Mouse (Mus musculus) neural tube, embryonic 13.5 days (tissue): Measurements from ENCODE around the gene Sema3e. TPM values are rescaled to one million over a fixed set of nuclear protein-coding genes. Genes with fewer than 3 reads are reported as not detected.

Experiments used
- ATAC-seq: fragments of 200-750 bp; cut with Nextera tagmentation; 2 replicates; pipeline ENCODE4 v1.8.0; 2017; ENCODE audit warnings: low read depth, mild to moderate bottlenecking, moderate TSS enrichment, moderate library complexity
- H3K27ac ChIP-seq: fragments of 300-500 bp; sonication (generic); replicated peaks from 2 replicates; pipeline ENCODE4 v1.5.1; 2015; ENCODE audit warnings: moderate library complexity, mild to moderate bottlenecking, inconsistent platforms
- H3K27me3 ChIP-seq: fragments of 300-500 bp; sonication (generic); 2 replicates; pipeline ENCODE4 v1.6.1; 2015; ENCODE audit warnings: mild to moderate bottlenecking, inconsistent platforms
- H3K36me3 ChIP-seq: fragments of 300-500 bp; sonication (generic); 2 replicates; pipeline ENCODE4 v1.6.1; 2015; ENCODE audit warnings: mild to moderate bottlenecking, inconsistent platforms
- H3K4me1 ChIP-seq: fragments of 300-500 bp; sonication (generic); replicated peaks from 2 replicates; pipeline ENCODE4 v1.6.1; 2015; ENCODE audit warnings: inconsistent platforms
- H3K4me2 ChIP-seq: fragments of 300-500 bp; sonication (generic); 2 replicates; pipeline ENCODE4 v1.6.1; 2015; ENCODE audit warnings: inconsistent platforms, mild to moderate bottlenecking, moderate library complexity
- H3K4me3 ChIP-seq: fragments of 300-500 bp; sonication (generic); 2 replicates; pipeline ENCODE4 v1.5.1; 2015; ENCODE audit warnings: mild to moderate bottlenecking, inconsistent platforms
- H3K9ac ChIP-seq: fragments of 300-500 bp; sonication (generic); 2 replicates; pipeline ENCODE4 v1.6.1; 2015; ENCODE audit warnings: moderate library complexity, mild to moderate bottlenecking, inconsistent platforms
- H3K9me3 ChIP-seq: fragments of 300-500 bp; sonication (generic); 2 replicates; pipeline ENCODE4 v1.6.1; 2016; ENCODE audit warnings: inconsistent platforms
- WGBS: fragments of 180-500 bp; shearing (Covaris S2); methylation state at CpG from one replicate; pipeline ENCODE4 v1.1.7; 2015; 5-methylcytosine and 5-hydroxymethylcytosine counted together
- polyA plus RNA-seq: library from polyadenylated mRNA; unstranded; fragments of >200 nt; fragmentation: Nextera tagmentation; extraction: Ambion mirVana; gene quantifications from 2 replicates; pipeline ENCODE4 v1.2.1, GENCODE M21; 2015

Gene Sema3e
- polyA plus RNA-seq, 1 experiment from 2014 or later, result 2.3 TPM

DNA sequence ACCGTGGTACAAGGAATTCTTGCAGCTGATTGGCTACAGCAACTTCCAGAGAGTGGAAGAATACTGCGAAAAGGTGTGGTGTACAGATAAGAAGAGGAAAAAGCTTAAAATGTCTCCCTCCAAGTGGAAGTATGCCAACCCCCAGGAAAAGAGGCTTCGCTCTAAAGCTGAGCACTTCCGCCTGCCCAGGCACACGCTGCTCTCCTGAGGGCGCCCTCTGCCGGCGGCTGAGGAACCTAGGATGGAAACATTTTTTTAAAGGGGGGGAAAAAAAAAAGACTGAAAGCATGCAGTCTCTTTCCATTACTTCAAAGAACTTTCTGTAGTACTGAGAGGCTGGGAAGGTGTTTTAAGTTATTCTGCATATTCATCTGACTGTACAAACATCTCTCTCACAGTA is 227.5 kb downstream of the Sema3e start:
- no peak for ATAC-seq

GRCm38 (mm10) chr5:14253328-14253727 is 228.3 kb downstream of the Sema3e start:
- no peaks in the 10 kb centered on the region for H3K9me3 ChIP-seq
- 83% methylated on average over 1 of the region's 1 CpGs for WGBS
- no peak overlapping the region for H3K4me2 ChIP-seq
- H3K4me1 ChIP-seq, result no peaks in the 10 kb centered on the region
- no peaks in the 10 kb centered on the region for H3K36me3 ChIP-seq
- H3K27me3 ChIP-seq, result no peaks in the 10 kb centered on the region
- no peak overlapping the region for H3K9ac ChIP-seq
- no peak overlapping the region for H3K27ac ChIP-seq
- no peak overlapping the region for H3K4me3 ChIP-seq
- ATAC-seq, result no peak

More for the DNA sequence above, 227.5 kb downstream of the Sema3e start:
- no peaks in the 10 kb centered on the region for H3K9me3 ChIP-seq
- no peaks in the 10 kb centered on the region for H3K27me3 ChIP-seq
- H3K36me3 ChIP-seq, result no peaks in the 10 kb centered on the region
- 39% methylated on average over 8 of the region's 8 CpGs for WGBS
- H3K4me1 ChIP-seq, result no peaks in the 10 kb centered on the region
- H3K4me3 ChIP-seq, result no peak overlapping the region
- no peak overlapping the region for H3K27ac ChIP-seq
- no peak overlapping the region for H3K9ac ChIP-seq
- H3K4me2 ChIP-seq, result no peak overlapping the region

DNA sequence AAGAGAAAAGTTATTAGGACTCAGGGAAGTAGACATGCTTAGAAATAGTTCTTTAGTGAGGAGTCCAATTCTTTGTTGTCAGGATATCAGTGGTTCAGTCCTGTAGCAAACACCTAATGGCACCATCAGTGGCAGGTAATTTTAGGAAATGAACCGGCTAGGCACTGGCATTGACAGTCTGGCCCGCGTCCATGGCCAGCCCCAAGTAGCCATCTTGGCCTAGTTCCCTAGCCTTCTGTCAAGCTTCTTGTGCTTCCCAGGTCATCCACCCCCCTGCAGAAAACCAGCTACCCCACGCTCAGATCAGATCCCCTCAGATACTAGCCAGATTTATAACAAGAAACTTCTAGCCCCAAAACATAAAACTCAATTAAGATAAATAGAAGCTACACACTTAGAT is 235.1 kb downstream of the Sema3e start:
- Histone ChIP-seq H3K4me3 (no peak overlapping the region), H3K27me3 (no peaks in the 10 kb centered on the region), H3K9me3 (0 out of 2 replicates have a peak, but pooled peaks cover 3% of the 10 kb centered on the region), H3K9ac (no peak overlapping the region), H3K4me1 (no peaks in the 10 kb centered on the region), H3K27ac (no peak overlapping the region), H3K36me3 (no peaks in the 10 kb centered on the region), H3K4me2 (no peak overlapping the region)
- 94% methylated on average over 4 of the region's 4 CpGs for WGBS
- ATAC-seq, result no peak

DNA sequence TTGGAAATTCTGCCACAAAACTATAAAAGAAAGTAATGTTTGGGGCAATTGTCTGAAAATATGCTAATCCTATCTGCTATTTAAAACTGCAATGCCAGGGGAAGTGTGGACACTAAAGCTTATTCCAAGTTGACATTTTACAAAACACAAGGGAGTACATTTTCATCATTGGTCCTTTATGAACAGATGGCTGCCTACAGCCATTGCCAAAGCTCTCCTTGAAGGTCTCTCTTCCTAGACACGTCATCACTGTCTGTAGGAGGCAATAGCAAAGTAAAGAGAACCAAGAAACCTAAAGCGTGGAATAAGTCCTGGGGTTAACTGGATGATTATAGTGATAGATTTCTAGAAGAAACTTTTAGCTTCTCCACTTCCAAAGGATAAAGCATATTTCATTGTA is 242.3 kb downstream of the Sema3e start:
- Histone ChIP-seq H3K27ac (no peak overlapping the region), H3K4me3 (no peak overlapping the region), H3K4me1 (no peaks in the 10 kb centered on the region), H3K36me3 (no peaks in the 10 kb centered on the region), H3K27me3 (no peaks in the 10 kb centered on the region), H3K9ac (no peak overlapping the region), H3K9me3 (no peaks in the 10 kb centered on the region), H3K4me2 (no peak overlapping the region)
- no peak for ATAC-seq
- WGBS, result 80% methylated on average over 2 of the region's 2 CpGs

Other genes starting within 250 kb of the Sema3e start
- gene Speer3, start 233.7 kb upstream of the Sema3e start, polyA plus RNA-seq, result not detected in 2 replicates